Mouse (Mus musculus) ES-E14 (cell line): ENCODE measurements at regions not wholly inside any gene's neighbourhood (a gene's known extent, or its start where the extent isn't known, plus 50 kb on each side); places are given as distances from the start of the nearest gene placed in this dataset.

Source experiments
- DNase-seq: peaks from one replicate; pipeline ENCODE4 v3.0.0-alpha.2; 2013; ENCODE audit warnings: low read depth, low spot score
- H3K27ac ChIP-seq: 2 replicates; pipeline ENCODE4 v1.5.1; 2012; ENCODE audit warnings: low read depth, mild to moderate bottlenecking, low read length, moderate library complexity, mixed read lengths; ENCODE audit not compliant: poor library complexity, insufficient read depth, severe bottlenecking
- H3K36me3 ChIP-seq: 2 replicates; pipeline ENCODE4 v1.6.1; 2012; ENCODE audit warnings: mild to moderate bottlenecking, low read length, moderate library complexity, mixed read lengths; ENCODE audit not compliant: control insufficient read depth, poor library complexity, insufficient read depth, severe bottlenecking
- H3K4me1 ChIP-seq, 2 experiments: fragments of 150-350 bp in 1 of 2; sonication (generic) in 1 of 2; 2 replicates each; pipeline ENCODE4 v1.6.1; 2012; ENCODE audit warnings: low read length in 2 of 2, mild to moderate bottlenecking in 1 of 2, mixed read lengths in 1 of 2; ENCODE audit not compliant: control insufficient read depth in 2 of 2, insufficient read depth in 2 of 2, poor library complexity in 1 of 2
- H3K4me3 ChIP-seq, 2 experiments: fragments of 150-350 bp in 1 of 2; sonication (generic) in 1 of 2; 2 replicates each; pipeline ENCODE4 v1.5.1; 2012; ENCODE audit warnings: low read length in 2 of 2, low read depth in 1 of 2, mild to moderate bottlenecking in 1 of 2, mixed read lengths in 1 of 2; ENCODE audit not compliant: insufficient read depth in 1 of 2, poor library complexity in 1 of 2, severe bottlenecking in 1 of 2
- H3K9ac ChIP-seq: 2 replicates; pipeline ENCODE4 v1.6.1; 2012; ENCODE audit warnings: low read depth, mild to moderate bottlenecking, low read length, mixed read lengths; ENCODE audit not compliant: poor library complexity, insufficient read depth, severe bottlenecking
- H3K9me3 ChIP-seq: fragments of 150-350 bp; sonication (generic); 2 replicates; pipeline ENCODE4 v1.6.1; 2012; ENCODE audit warnings: low read depth, mild to moderate bottlenecking, low read length; ENCODE audit not compliant: control insufficient read depth, insufficient read depth
- CHD2 ChIP-seq: IDR thresholded peaks from 2 replicates; pipeline ENCODE4 v1.6.1; 2014; ENCODE audit warnings: mild to moderate bottlenecking, low read depth, low read length, inconsistent platforms
- HCFC1 ChIP-seq: IDR thresholded peaks from 2 replicates; pipeline ENCODE4 v1.6.1; 2012; ENCODE audit warnings: low read length, inconsistent platforms, borderline replicate concordance; ENCODE audit not compliant: insufficient read depth
- MAFK ChIP-seq: IDR thresholded peaks from 2 replicates; pipeline ENCODE4 v1.6.1; 2014; ENCODE audit warnings: mild to moderate bottlenecking, low read depth, low read length, inconsistent platforms; ENCODE audit not compliant: insufficient read depth
- ZC3H11A ChIP-seq: IDR thresholded peaks from 2 replicates; pipeline ENCODE4 v1.6.1; 2012; ENCODE audit warnings: low read depth, mild to moderate bottlenecking, inconsistent platforms, low read length, borderline replicate concordance
- ZNF384 ChIP-seq: IDR thresholded peaks from 2 replicates; pipeline ENCODE4 v1.6.1; 2012; ENCODE audit warnings: low read depth, low read length, inconsistent platforms
- in situ Hi-C, 2 experiments: fragments of 600-800 bp; cut with MboI; formaldehyde crosslinking; loops; one replicate each; pipeline ENCODE4 v1.15.1; 2025; ENCODE audit warnings: low sequenced_read_pairs in 2 of 2, inconsistent platforms in 1 of 2; ENCODE audit not compliant: unreplicated experiment in 2 of 2

DNA sequence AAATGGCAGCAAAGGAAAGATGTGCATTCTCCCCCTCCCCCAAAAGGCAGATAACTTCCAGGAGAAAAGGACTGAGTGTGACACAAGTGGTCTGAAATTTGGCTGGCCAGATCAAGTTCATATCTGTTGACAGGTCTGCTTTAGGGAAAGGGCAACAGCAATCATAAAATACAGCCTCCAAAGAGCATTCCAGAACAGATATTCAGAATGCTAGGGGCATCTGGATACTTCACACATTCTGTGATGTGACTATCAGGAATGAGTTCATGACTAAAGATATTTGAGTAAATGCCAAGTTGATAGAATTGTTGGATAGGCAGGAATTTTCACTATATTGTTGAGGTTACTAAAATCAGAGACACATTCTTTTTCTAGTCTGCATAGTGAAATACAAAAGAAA, 208.2 kb downstream of the Inhba start:
- no peak for TF ChIP-seq ZNF384
- no peak for TF ChIP-seq CHD2
- no peak for TF ChIP-seq MAFK
- no peak for TF ChIP-seq ZC3H11A
- no peak for TF ChIP-seq HCFC1
- no peaks in the 10 kb centered on the region for H3K9me3 ChIP-seq
- in situ Hi-C loops: no loop called here
- no peak overlapping the region for H3K9ac ChIP-seq
- no peaks in the 10 kb centered on the region for H3K4me1 ChIP-seq
- H3K4me3 ChIP-seq: no peak overlapping the region
- DNase-seq: no peak
- H3K27ac ChIP-seq: no peak overlapping the region
- no peaks in the 10 kb centered on the region for H3K36me3 ChIP-seq

DNA sequence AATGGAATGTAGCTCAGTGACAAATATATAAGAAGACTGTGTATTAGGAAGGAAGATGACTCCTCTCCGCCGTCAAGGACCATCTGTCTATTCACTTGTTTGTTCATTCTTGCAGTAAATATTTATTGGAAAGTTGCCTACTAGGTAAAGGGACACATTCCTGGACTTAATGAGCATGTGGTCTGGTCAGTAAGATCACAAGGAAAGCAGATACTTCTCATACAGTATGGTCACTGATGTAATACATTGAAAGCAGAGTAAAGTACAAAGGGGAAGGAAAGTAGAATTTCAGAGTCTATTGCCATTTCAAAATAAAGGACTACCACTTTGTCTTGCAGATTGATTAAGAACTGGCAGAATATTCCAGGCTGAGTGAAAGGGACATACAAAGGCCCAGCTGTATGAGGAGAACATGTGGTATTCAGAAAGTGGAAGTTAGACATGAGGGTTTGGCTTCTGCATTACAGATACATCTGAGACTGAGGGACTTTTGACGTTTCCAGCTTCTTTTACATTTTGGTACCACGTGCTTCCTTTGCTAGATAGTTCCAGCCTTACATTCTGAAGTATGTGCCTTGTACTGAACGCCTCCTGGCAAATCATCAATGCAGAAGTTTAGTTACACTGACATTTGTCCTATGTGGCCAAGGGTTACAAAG, 211.4 kb downstream of the Inhba start:
- no peaks in the 10 kb centered on the region for H3K36me3 ChIP-seq
- H3K9me3 ChIP-seq: no peaks in the 10 kb centered on the region
- TF ChIP-seq MAFK (no peak), ZC3H11A (no peak), ZNF384 (no peak), HCFC1 (no peak), CHD2 (no peak)
- no peak for DNase-seq
- in situ Hi-C loops: no loop called here
- no peak overlapping the region for H3K27ac ChIP-seq
- H3K4me3 ChIP-seq: no peak overlapping the region
- no peaks in the 10 kb centered on the region for H3K4me1 ChIP-seq
- H3K9ac ChIP-seq: no peak overlapping the region

DNA sequence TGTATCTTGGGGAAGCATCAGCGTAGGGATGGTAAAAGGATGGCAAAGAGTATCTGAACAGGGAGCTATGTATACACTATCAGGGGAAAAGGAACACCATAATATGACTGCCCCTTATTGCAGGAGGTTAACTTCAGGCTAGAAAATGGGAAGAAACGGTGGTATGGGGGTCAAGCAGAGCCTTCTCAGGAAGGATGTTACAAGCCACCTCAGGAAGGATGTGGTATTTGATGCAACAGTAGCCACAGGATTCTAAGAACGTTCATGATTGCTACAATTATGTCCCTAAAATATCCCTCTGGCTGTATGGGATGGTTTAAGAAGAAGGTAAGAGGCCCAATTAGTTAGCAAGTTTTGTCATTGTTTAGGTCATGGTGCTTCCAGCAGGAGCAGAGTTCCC, 249.5 kb downstream of the Inhba start:
- Histone ChIP-seq H3K36me3 (no peaks in the 10 kb centered on the region), H3K4me3 (no peak overlapping the region), H3K4me1 (no peaks in the 10 kb centered on the region), H3K9ac (no peak overlapping the region), H3K27ac (no peak overlapping the region), H3K9me3 (no peaks in the 10 kb centered on the region)
- TF ChIP-seq ZNF384 (no peak), HCFC1 (no peak)
- in situ Hi-C loops: no loop called here
- no peak for DNase-seq

DNA sequence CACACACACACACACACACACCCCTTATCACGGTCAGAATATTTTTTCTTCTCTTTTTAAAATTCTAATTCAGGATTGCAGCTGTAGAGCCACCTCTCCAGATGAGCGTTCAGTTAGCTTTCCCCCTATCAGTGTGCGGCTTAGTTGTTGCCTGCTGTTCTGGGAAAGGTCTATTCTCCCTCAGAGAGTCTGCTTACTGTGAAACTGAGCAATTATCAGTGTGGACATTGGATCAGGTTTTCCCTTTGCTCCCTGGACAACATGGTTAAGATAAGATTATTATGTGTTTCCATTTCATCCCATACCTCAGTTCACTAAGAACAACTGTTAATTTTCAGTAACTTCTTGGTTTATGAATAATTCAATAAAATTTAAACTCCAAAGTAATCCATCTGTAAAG, 268.3 kb downstream of the Inhba start:
- Histone ChIP-seq H3K4me1 (no peaks in the 10 kb centered on the region), H3K36me3 (no peaks in the 10 kb centered on the region), H3K9me3 (no peaks in the 10 kb centered on the region), H3K27ac (no peak overlapping the region), H3K9ac (no peak overlapping the region), H3K4me3 (no peak overlapping the region)
- in situ Hi-C loops: no loop called here
- no peak for DNase-seq
- TF ChIP-seq ZC3H11A (no peak), CHD2 (no peak), ZNF384 (no peak), HCFC1 (no peak), MAFK (no peak)

DNA sequence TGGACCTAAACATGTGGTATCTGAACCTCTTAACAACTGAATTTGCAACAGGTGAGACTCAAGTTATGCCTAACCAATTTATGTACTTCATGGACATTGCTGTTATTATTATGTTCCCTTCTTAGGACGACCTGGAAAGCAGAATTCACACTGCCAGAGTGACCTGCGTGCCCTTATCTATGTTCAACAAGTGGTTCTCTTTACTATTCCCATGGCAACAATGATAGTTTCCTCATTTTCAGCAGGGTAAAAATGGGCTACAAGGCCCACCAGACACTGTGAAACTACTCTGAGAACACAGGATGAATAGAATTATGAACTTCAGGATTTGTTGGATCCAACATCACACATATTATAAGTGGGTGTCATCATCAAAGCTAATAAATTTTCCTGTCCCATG, 269.1 kb downstream of the Inhba start:
- Histone ChIP-seq H3K36me3 (no peaks in the 10 kb centered on the region), H3K4me1 (no peaks in the 10 kb centered on the region), H3K27ac (no peak overlapping the region), H3K4me3 (no peak overlapping the region), H3K9me3 (no peaks in the 10 kb centered on the region), H3K9ac (no peak overlapping the region)
- no peak for DNase-seq
- in situ Hi-C loops: no loop called here
- TF ChIP-seq MAFK (no peak), CHD2 (no peak), HCFC1 (no peak), ZNF384 (no peak), ZC3H11A (no peak)
